ENCODE assay signal across 8 mouse cellular contexts in the genomic region with DNA sequence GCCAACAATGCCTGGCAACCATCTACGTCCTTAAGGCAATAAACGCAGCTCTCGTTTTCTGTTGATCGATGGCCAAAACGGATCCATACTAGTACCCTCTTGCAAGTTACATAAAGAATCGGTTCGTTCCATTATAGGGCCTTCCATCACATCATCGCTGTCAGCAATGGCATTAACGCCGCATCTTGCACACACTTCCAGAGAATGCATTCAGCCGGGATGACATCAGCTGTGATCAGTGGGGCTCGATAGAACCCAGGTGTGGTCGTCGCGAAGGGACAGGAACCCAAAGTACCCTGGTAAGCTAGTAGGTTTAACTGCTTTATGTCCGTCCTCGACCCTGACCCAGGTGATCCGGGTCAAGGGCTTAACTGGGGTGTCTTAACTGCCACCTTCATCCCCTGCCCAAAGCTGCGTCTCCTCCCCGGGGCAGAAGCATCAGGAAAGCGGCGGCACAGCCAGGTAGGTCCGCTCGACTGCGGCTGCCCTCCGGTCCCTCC. TPM values are rescaled to one million over a fixed set of nuclear protein-coding genes. Genes with fewer than 3 reads are reported as not detected.
A peak's percentile ranks its signal among the peaks of the same experiment; 100 is the strongest.
DNase-seq lines count a peak whose midpoint lies in the region; ATAC-seq and TF ChIP-seq lines count a peak whose summit lies in the region.

No protein-coding gene starts in this region.

- peak overlapping the region; percentile 91 for H3K4me3 ChIP-seq in heart, embryonic 13.5 days
- peak overlapping the region; percentile 89 for H3K4me3 ChIP-seq in brown adipose tissue, adult 24 weeks (ENCODE audit: insufficient read depth, low read depth, low read length)
- H3K4me3 ChIP-seq in limb, embryonic 14.5 days (replicated peaks; ENCODE audit: low read length): peak overlapping the region; percentile 96

- WGBS in heart, embryonic 13.5 days: under 1% methylated on average over 25 of the region's 26 CpGs
- WGBS in limb, embryonic 14.5 days: under 1% methylated on average over 26 of the region's 26 CpGs

- H3K36me3 ChIP-seq in heart, embryonic 13.5 days: peaks cover 36% of the 10 kb centered on the region
- peaks cover 32% of the 10 kb centered on the region for H3K36me3 ChIP-seq in limb, embryonic 14.5 days (ENCODE audit: control insufficient read depth, insufficient read depth, low read length)

- ATAC-seq in heart, embryonic 13.5 days (ENCODE audit: extremely low read depth, insufficient number of reproducible peaks, low FRiP score, low TSS enrichment): peak; percentile 11; the same call in 1 of the 2 replicates
- ATAC-seq in limb, embryonic 14.5 days (ENCODE audit: low FRiP score, low read depth): no peak; the same call in 1 of the 2 replicates

- peak overlapping the region; percentile 94 for H3K27ac ChIP-seq in heart, embryonic 13.5 days (replicated peaks)
- peak overlapping the region; percentile 65 for H3K27ac ChIP-seq in brown adipose tissue, adult 24 weeks (replicated peaks; ENCODE audit: low read depth, low read length)
- H3K27ac ChIP-seq in limb, embryonic 14.5 days (replicated peaks; ENCODE audit: low read depth, low read length): peak overlapping the region; percentile 83

- no peaks in the 10 kb centered on the region for H3K9me3 ChIP-seq in heart, embryonic 13.5 days
- no peaks in the 10 kb centered on the region for H3K9me3 ChIP-seq in limb, embryonic 14.5 days (ENCODE audit: control insufficient read depth, low read length)

- TF ChIP-seq POLR2A in limb, embryonic 14.5 days (IDR thresholded peaks at IDR 0.05; ENCODE audit: borderline replicate concordance, extremely low read depth, insufficient read depth, insufficient read length): no peak

- peak overlapping the region; percentile 76 for H3K4me2 ChIP-seq in heart, embryonic 13.5 days
- H3K4me2 ChIP-seq in limb, embryonic 14.5 days (replicated peaks; ENCODE audit: low read depth, low read length, severe bottlenecking): peak overlapping the region; percentile 69

- DNase-seq in heart, postnatal 4 days: no peak
- DNase-seq in CD4-positive helper T cell, adult 2 months (ENCODE audit: low read depth, low spot score): peak; percentile 39
- peak; percentile 36 for DNase-seq in forelimb bud, embryonic 11.5 days (ENCODE audit: low read depth, low spot score)
- DNase-seq in limb, embryonic 14.5 days (ENCODE audit: low spot score): peak; percentile 29
- peak; percentile 27 for DNase-seq in right cerebral cortex, adult 18-20 months
- DNase-seq in ovary, postnatal 14 days (ENCODE audit: low spot score): no peak

- H3K27me3 ChIP-seq in heart, embryonic 13.5 days (replicated peaks): no peaks in the 10 kb centered on the region
- H3K27me3 ChIP-seq in limb, embryonic 14.5 days (ENCODE audit: control insufficient read depth, insufficient read depth, low read length): no peaks in the 10 kb centered on the region

- peaks cover 37% of the 10 kb centered on the region for H3K4me1 ChIP-seq in heart, embryonic 13.5 days
- no peaks in the 10 kb centered on the region for H3K4me1 ChIP-seq in brown adipose tissue, adult 24 weeks (ENCODE audit: control insufficient read depth, insufficient read depth, insufficient read length, low read length)
- H3K4me1 ChIP-seq in limb, embryonic 14.5 days (ENCODE audit: control insufficient read depth, insufficient read depth, low read length): no peaks in the 10 kb centered on the region

- peak overlapping the region; percentile 95 for H3K9ac ChIP-seq in heart, embryonic 13.5 days
- peak overlapping the region; percentile 81 for H3K9ac ChIP-seq in limb, embryonic 14.5 days (ENCODE audit: low read depth, low read length, severe bottlenecking)

RNA-seq across cellular contexts. Expression of gene Kpna2, which starts 0.6 kb away (rescaled TPM):
- polyA plus RNA-seq in heart, embryonic 13.5 days (2015; fragmentation: Nextera tagmentation; extraction: Ambion mirVana): 281 and 299 TPM in 2 replicates
- total RNA-seq in heart, postnatal 4 days (2021): 100 to 1,000 TPM; 179 to 190 TPM
- 11.1 and 13.8 TPM in 2 replicates for polyA plus RNA-seq in brown adipose tissue, adult 24 weeks (2012; ENCODE audit: insufficient read depth, insufficient read length, missing spikeins)
- polyA plus RNA-seq in limb, embryonic 14.5 days (2012; rRNA removed): 194 and 224 TPM in 2 replicates
- 291 and 311 TPM in 2 replicates for polyA plus RNA-seq in limb, embryonic 14.5 days (2014; fragmentation: Nextera tagmentation; extraction: Ambion mirVana)

RNA-seq across cellular contexts. Expression of gene 1810010H24Rik, which starts 26.8 kb away (rescaled TPM):
- 1.9 and 2.0 TPM in 2 replicates for polyA plus RNA-seq in heart, embryonic 13.5 days (2015; fragmentation: Nextera tagmentation; extraction: Ambion mirVana)
- 1 to 10 TPM; 3.7 to 4.0 TPM for total RNA-seq in heart, postnatal 4 days (2021)
- polyA plus RNA-seq in brown adipose tissue, adult 24 weeks (2012; ENCODE audit: insufficient read depth, insufficient read length, missing spikeins): 2.5 and 2.8 TPM in 2 replicates
- polyA plus RNA-seq in limb, embryonic 14.5 days (2012; rRNA removed): 2.2 and 2.3 TPM in 2 replicates
- polyA plus RNA-seq in limb, embryonic 14.5 days (2014; fragmentation: Nextera tagmentation; extraction: Ambion mirVana): 2.6 and 3.1 TPM in 2 replicates

Comparison
In these comparisons a context has a peak if more than half of its experiments do, and no peak if none do; other contexts are left out.
1. DNase-seq: peak in CD4-positive helper T cell, adult 2 months (single experiment), forelimb bud, embryonic 11.5 days (single experiment), limb, embryonic 14.5 days (single experiment) and right cerebral cortex, adult 18-20 months (single experiment); none in heart, postnatal 4 days (single experiment) and ovary, postnatal 14 days (single experiment).
2. RNA of gene Kpna2, which starts 0.6 kb away (polyA plus RNA-seq): 194 to 311 TPM in limb, embryonic 14.5 days and 281 to 299 TPM in heart, embryonic 13.5 days; 11.1 to 13.8 TPM in brown adipose tissue, adult 24 weeks; every median in the first group is over 10 times any median in the second.
3. Peak in every context shown above with its lines, with median percentiles within 50 percentile points of each other: H3K27ac ChIP-seq and H3K4me3 ChIP-seq.